Mouse (Mus musculus) lung, postnatal 0 days (tissue): ENCODE data around the gene Chrdl2.

Experiments used
- CTCF ChIP-seq: IDR thresholded peaks from 2 replicates; pipeline ENCODE4 v1.5.1; 2016; ENCODE audit warnings: antibody characterized with exemption, mild to moderate bottlenecking
- EP300 ChIP-seq: IDR thresholded peaks from 2 replicates; pipeline ENCODE4 v1.6.1; 2016; ENCODE audit warnings: antibody characterized with exemption, mild to moderate bottlenecking, control low read depth

DNA sequence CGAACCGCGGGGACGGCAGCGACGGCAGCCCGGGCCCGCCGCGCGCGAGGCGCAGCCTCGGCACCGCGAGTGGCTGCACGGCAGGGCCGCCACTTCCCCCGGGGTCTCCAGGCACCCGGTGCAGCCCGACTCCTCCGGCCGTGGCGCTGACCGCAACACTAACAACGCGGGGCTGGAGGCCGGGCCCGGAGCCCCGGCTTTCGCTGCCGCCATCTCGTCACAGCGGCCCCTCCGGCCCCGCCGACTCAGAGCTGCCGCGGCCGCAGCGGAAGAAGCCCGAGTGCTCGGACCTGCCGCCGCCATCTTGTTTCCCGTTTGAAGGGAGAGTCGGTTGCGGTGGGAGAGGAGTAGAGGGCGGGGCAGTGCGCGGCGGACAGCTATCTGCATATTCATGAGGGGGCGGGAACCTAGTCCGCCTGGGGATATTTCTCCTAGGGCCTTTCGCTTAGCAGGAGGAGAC, 25.8 kb upstream of the Chrdl2 start, which contains the start of gene Rnf169:
- TF ChIP-seq CTCF (no peak; the same call in 1 of the 2 replicates), EP300 (no peak)
